Mouse (Mus musculus): ENCODE measurements at regions not wholly inside any gene's neighbourhood (a gene's known extent, or its start where the extent isn't known, plus 50 kb on each side); places are given as distances from the start of the nearest gene placed in this dataset.
A peak's percentile ranks its signal among the peaks of the same experiment; 100 is the strongest.

GRCm38 (mm10) chr3:34756632-34757031, 106.4 kb downstream of the Sox2 start:
- peaks cover 0 to 3% of the 10 kb centered on the region in 2 experiments; a peak in 1 of 4 replicates for H3K4me1 ChIP-seq (replicated peaks; ENCODE audit: control insufficient read depth in 2 of 2, insufficient read depth in 2 of 2, low read length in 1 of 2)
- H3K36me3 ChIP-seq (replicated peaks; ENCODE audit: control insufficient read depth, insufficient read depth, low read depth) = no peaks in the 10 kb centered on the region
- H3K9ac ChIP-seq (replicated peaks) = no peak overlapping the region
- ATAC-seq (ENCODE audit: insufficient read depth) = no peak
- no peak overlapping the region for H3K4me3 ChIP-seq (ENCODE audit: insufficient read depth in 1 of 2, low read depth in 2 of 2, low read length in 2 of 2)
- TF ChIP-seq EP300 (IDR thresholded peaks at IDR 0.05; ENCODE audit: low read depth) (no peak), CTCF (IDR thresholded peaks at IDR 0.05; ENCODE audit: low read depth) (no peak)
- 32% methylated on average over 7 of the region's 7 CpGs for WGBS (ENCODE audit: insufficient replicate concordance)
- no peaks in the 10 kb centered on the region for H3K9me3 ChIP-seq (ENCODE audit: control insufficient read depth, low read length)
- no peak overlapping the region for H3K4me2 ChIP-seq (ENCODE audit: low read depth)
- H3K27me3 ChIP-seq (ENCODE audit: control insufficient read depth, insufficient read depth, low read length) = no peaks in the 10 kb centered on the region
- no peak for DNase-seq (ENCODE audit: low read depth in 3 of 3, low spot score in 3 of 3)
- H3K27ac ChIP-seq = no peak overlapping the region

GRCm38 (mm10) chr3:34757130-34757529, 106.9 kb downstream of the Sox2 start:
- Histone ChIP-seq H3K9ac (replicated peaks) (no peak overlapping the region), H3K27me3 (ENCODE audit: control insufficient read depth, insufficient read depth, low read length) (no peaks in the 10 kb centered on the region), H3K9me3 (ENCODE audit: control insufficient read depth, low read length) (no peaks in the 10 kb centered on the region), H3K4me3 (ENCODE audit: insufficient read depth in 1 of 2, low read depth in 2 of 2, low read length in 2 of 2) (no peak overlapping the region), H3K27ac (no peak overlapping the region), H3K4me2 (ENCODE audit: low read depth) (no peak overlapping the region), H3K4me1 (replicated peaks; ENCODE audit: control insufficient read depth in 2 of 2, insufficient read depth in 2 of 2, low read length in 1 of 2) (peaks cover 0 to 3% of the 10 kb centered on the region in 2 experiments; a peak in 1 of 4 replicates), H3K36me3 (replicated peaks; ENCODE audit: control insufficient read depth, insufficient read depth, low read depth) (no peaks in the 10 kb centered on the region)
- no peak for DNase-seq (ENCODE audit: low read depth in 3 of 3, low spot score in 3 of 3)
- 43% methylated on average over 6 of the region's 6 CpGs for WGBS (ENCODE audit: insufficient replicate concordance)
- no peak for ATAC-seq (ENCODE audit: insufficient read depth)
- no peak for TF ChIP-seq CTCF (IDR thresholded peaks at IDR 0.05; ENCODE audit: low read depth)
- no peak for TF ChIP-seq EP300 (IDR thresholded peaks at IDR 0.05; ENCODE audit: low read depth)

GRCm38 (mm10) chr3:34757813-34758510, 107.8 kb downstream of the Sox2 start:
- H3K9ac ChIP-seq (replicated peaks) = no peak overlapping the region
- DNase-seq (ENCODE audit: low read depth in 3 of 3, low spot score in 3 of 3) (no peak), ATAC-seq (ENCODE audit: insufficient read depth) (no peak)
- no peak overlapping the region for H3K4me3 ChIP-seq (ENCODE audit: insufficient read depth in 1 of 2, low read depth in 2 of 2, low read length in 2 of 2)
- H3K36me3 ChIP-seq (replicated peaks; ENCODE audit: control insufficient read depth, insufficient read depth, low read depth) = no peaks in the 10 kb centered on the region
- 25% methylated on average over 13 of the region's 13 CpGs for WGBS (ENCODE audit: insufficient replicate concordance)
- peaks cover 0 to 3% of the 10 kb centered on the region in 2 experiments; a peak in 1 of 4 replicates for H3K4me1 ChIP-seq (replicated peaks; ENCODE audit: control insufficient read depth in 2 of 2, insufficient read depth in 2 of 2, low read length in 1 of 2)
- H3K9me3 ChIP-seq (ENCODE audit: control insufficient read depth, low read length) = no peaks in the 10 kb centered on the region
- H3K4me2 ChIP-seq (ENCODE audit: low read depth) = no peak overlapping the region
- H3K27ac ChIP-seq = no peak overlapping the region
- TF ChIP-seq CTCF (IDR thresholded peaks at IDR 0.05; ENCODE audit: low read depth) = no peak
- no peak for TF ChIP-seq EP300 (IDR thresholded peaks at IDR 0.05; ENCODE audit: low read depth)
- no peaks in the 10 kb centered on the region for H3K27me3 ChIP-seq (ENCODE audit: control insufficient read depth, insufficient read depth, low read length)

DNA sequence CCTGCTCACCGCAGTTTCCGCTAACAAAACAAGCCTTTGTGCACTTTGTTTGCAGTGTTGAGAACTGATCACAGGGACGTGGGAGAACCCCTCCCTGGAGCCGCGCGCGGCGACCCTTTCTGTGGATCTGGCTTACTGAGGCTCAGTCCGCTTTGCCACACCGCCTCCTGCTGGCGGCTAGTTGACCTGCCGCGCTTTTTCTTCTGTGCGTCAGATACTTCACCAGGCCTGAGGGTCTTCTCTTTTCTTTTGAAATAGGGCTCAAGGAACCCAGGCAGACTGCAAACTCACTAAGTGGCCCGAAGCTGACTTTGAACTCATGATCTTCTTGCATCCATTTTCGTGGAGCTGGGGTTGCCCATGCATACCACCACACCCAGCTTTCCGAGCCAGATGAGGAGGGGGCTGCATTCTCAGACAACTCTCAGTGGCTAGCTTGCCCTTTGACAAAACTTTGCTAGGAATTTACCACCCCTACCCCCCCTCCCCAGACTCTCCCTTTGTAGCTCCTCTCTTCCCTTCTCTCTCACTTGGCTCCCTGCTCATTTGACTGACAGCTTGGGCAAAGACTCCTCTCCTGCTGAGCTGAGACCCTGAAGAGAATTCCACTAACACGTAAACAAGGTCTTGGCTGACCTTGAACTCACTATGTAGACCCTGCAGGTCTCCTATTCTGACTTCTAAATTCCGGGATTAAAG, 109.9 kb downstream of the Sox2 start:
- no peaks in the 10 kb centered on the region for H3K27me3 ChIP-seq (ENCODE audit: control insufficient read depth, insufficient read depth, low read length)
- ATAC-seq (ENCODE audit: insufficient read depth) (no peak), DNase-seq (ENCODE audit: low read depth in 3 of 3, low spot score in 3 of 3) (no peak)
- no peak overlapping the region for H3K27ac ChIP-seq
- H3K36me3 ChIP-seq (replicated peaks; ENCODE audit: control insufficient read depth, insufficient read depth, low read depth) = no peaks in the 10 kb centered on the region
- H3K4me3 ChIP-seq (ENCODE audit: insufficient read depth in 1 of 2, low read depth in 2 of 2, low read length in 2 of 2) = no peak overlapping the region
- WGBS (ENCODE audit: insufficient replicate concordance) = 51% methylated on average over 19 of the region's 19 CpGs
- TF ChIP-seq EP300 (IDR thresholded peaks at IDR 0.05; ENCODE audit: low read depth) = no peak
- TF ChIP-seq CTCF (IDR thresholded peaks at IDR 0.05; ENCODE audit: low read depth) = peak; percentile 40
- H3K9ac ChIP-seq (replicated peaks) = no peak overlapping the region
- H3K4me1 ChIP-seq (replicated peaks; ENCODE audit: control insufficient read depth in 2 of 2, insufficient read depth in 2 of 2, low read length in 1 of 2) = no peaks in the 10 kb centered on the region
- H3K9me3 ChIP-seq (ENCODE audit: control insufficient read depth, low read length) = no peaks in the 10 kb centered on the region
- H3K4me2 ChIP-seq (ENCODE audit: low read depth) = no peak overlapping the region

- TF ChIP-seq CTCF (IDR thresholded peaks at IDR 0.05; ENCODE audit: low read depth) = no peak
- no peak for DNase-seq (ENCODE audit: low read depth in 3 of 3, low spot score in 3 of 3)
- no peaks in the 10 kb centered on the region for H3K27me3 ChIP-seq (ENCODE audit: control insufficient read depth, insufficient read depth, low read length)
- H3K4me2 ChIP-seq (ENCODE audit: low read depth) = no peak overlapping the region
- no peak overlapping the region for H3K9ac ChIP-seq (replicated peaks)
- 50% methylated on average over 7 of the region's 7 CpGs for WGBS (ENCODE audit: insufficient replicate concordance)
- no peaks in the 10 kb centered on the region for H3K9me3 ChIP-seq (ENCODE audit: control insufficient read depth, low read length)
- H3K4me1 ChIP-seq (replicated peaks; ENCODE audit: control insufficient read depth in 2 of 2, insufficient read depth in 2 of 2, low read length in 1 of 2) = no peaks in the 10 kb centered on the region
- no peak overlapping the region for H3K4me3 ChIP-seq (ENCODE audit: insufficient read depth in 1 of 2, low read depth in 2 of 2, low read length in 2 of 2)
- H3K27ac ChIP-seq = no peak overlapping the region
- ATAC-seq (ENCODE audit: insufficient read depth) = no peak
- no peaks in the 10 kb centered on the region for H3K36me3 ChIP-seq (replicated peaks; ENCODE audit: control insufficient read depth, insufficient read depth, low read depth)
These were observed 111.1 kb downstream of the Sox2 start for GRCm38 (mm10) chr3:34761162-34761769.

All from liver, embryonic 14.5 days (tissue).